Mouse (Mus musculus): ENCODE data around the gene Ptprcap.

Ptprcap gene

GRCm38 (mm10) chr19:4194021-4194724 lies 40.8 kb downstream of the Ptprcap start:
- no peak for DNase-seq (ENCODE audit: low spot score in 2 of 2)

DNA sequence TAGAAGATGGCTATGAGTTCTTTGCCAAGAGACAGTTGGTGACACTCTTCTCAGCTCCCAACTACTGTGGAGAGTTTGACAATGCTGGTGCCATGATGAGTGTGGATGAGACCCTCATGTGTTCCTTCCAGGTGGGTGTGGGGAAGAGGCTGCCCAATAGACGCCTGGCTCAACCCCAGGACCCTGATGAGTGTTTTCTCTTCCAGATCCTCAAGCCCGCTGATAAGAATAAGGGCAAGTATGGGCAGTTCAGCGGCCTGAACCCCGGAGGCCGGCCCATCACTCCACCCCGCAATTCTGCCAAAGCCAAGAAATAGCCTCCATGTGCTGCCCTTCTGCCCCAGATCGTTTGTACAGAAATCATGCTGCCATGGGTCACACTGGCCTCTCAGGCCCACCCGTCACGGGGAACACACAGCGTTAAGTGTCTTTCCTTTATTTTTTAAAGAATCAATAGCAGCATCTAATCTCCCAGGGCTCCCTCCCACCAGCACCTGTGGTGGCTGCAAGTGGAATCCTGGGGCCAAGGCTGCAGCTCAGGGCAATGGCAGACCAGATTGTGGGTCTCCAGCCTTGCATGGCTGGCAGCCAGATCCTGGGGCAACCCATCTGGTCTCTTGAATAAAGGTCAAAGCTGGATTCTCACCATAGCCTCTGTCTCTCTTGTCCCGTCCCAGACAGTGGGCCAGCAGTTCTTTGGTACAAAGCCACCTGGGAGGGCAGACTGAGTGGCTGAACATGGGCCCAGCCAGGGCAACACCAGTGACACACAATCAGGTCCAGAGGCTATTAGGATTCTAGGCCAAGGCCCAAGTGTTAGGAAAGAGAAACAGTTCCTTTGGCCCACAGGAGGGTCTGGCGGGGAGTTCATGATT lies 41.6 kb downstream of the Ptprcap start:
- no peak for DNase-seq (ENCODE audit: low spot score in 2 of 2)

DNA sequence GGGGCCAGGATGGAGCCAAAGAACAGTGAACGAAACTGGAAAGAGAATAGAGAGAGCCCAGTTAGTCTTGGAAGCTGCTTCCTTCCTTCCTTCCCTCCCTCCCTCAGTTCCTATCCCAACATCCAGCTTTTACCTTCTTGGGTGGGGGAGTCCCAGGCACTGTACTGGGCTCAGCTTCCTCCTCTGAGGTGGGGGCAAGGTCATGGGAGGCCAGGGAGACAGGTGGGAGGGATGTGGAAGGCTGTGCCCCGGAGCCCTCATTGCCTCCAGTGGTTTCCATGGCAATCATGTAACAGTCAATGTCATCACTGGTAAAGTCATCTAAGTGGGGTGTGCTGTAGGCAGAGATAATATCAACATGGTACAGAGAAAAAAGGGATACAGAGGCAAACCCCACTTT lies 42.6 kb downstream of the Ptprcap start:
- no peak for DNase-seq (ENCODE audit: low spot score in 2 of 2)

DNA sequence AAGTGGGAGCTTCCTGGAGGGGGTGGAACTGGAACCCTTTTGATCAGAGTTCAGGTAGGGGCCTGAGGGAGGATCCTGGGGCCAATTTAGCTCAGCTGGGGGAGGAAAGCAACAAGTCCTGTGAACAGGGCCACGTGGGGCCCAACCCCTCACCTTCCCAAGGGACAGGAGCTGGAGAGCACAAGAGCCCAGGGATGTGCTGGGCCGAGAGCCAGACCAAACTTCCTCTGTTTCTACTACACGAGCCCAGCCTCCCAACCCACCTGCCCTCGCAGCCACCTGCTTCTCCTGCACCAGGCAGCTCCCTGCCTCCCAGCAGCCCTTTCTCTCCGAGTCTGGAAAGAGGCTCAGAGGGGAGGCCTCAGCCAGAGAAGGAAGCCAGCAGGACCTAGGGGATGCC lies 43.1 kb downstream of the Ptprcap start:
- no peak for DNase-seq (ENCODE audit: low spot score in 2 of 2)

DNA sequence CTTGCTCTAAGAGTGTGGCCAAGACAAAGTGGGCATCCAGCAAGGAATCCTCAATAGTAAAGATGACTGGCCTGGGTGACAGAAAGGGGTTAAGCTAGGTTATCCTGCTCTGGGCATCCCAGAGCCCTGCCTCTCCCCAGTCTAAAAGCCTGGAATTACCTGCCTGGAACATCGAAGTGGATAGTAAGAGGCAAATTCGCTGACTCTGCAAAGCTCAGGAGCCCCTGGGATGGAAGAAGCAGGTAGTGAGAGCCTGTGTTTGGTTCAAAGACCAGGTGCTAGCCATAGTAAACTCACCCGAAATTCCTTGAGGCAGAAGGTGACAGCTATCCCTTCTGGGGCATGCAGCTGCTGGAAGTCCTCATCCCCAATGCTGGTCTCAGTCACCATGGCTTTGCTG lies 43.8 kb downstream of the Ptprcap start:
- DNase-seq (ENCODE audit: low spot score in 2 of 2), result no peak

DNA sequence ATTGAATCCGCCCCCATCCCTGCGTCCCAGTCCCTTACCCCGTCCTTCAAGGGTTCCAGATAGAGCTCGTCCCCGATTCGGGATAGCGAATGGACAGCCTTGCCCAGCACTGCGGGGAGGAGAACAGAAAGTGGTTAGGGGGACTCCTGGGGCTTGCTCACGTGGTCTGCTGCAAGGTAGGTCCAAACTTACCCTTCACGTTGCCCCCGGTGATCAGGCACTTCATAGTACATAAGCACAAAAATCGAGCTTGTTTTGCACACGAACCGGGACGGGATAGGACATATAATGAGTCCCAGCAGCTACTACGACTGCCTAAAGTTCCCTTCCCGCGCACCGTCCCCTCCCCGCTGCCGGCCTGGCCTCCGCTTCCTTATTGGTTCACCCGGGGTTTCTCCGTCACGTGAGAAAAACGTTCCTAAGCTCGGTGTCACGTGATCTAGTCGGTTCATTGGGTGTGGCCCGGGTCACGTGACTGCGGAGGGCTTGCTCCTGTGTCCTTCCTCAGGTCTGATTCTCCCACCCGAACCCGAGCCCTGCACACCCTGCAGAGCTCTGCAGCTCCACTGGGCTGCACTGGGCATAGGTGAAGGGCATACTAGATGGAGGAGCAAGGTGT lies 48.0 kb downstream of the Ptprcap start, which contains the start of gene Rad9a:
TSS of gene Rad9a (minus strand) at position 372 of the 619 bp plus-strand sequence.
- DNase-seq (ENCODE audit: low spot score in 2 of 2), result peak; percentile 92 to 97

DNA sequence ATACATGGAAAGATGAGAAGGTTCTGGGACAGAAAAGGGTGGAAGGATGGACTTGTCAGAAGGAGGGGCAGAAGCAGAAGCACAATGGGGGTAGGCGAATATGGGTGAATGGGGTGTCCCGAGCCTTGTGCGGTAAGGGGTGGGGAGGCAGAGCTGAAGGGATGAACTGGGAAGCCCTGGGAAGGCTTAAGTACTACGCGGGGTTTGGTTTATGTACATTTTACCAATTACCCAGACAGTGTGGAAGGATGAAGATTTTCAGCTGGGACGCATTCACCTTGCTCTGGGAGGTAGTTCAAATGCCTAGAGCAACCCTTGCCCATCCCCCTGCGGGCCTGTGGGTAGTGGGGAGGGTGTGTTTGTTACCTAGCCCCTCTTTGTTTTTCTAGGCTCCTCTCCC lies 48.7 kb downstream of the Ptprcap start:
- DNase-seq (ENCODE audit: low spot score in 2 of 2), result no peak

DNA sequence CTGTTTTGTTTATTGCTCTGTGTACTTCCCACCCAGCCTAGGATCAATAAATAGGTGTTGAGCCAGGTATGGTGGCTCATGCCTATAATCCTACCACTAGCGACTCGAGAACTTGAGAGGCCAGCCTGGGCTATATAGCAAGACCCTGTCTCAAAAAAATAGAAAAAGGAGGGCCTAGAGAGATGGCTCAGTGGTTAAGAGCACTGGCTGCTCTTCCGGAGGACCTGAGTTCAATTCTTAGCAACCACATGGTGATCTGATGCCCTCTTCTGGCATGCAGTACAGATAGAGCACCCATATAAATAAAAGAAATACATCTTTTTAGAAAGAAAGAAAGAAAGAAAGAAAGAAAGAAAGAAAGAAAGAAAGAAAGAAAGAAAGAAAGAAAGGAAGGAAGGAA lies 49.7 kb downstream of the Ptprcap start:
- DNase-seq (ENCODE audit: low spot score in 2 of 2), result no peak

GRCm38 (mm10) chr19:4203604-4204326 lies 50.4 kb downstream of the Ptprcap start:
- peak in 1 of 2 experiments; percentile 39 for DNase-seq (ENCODE audit: low spot score in 2 of 2)

DNA sequence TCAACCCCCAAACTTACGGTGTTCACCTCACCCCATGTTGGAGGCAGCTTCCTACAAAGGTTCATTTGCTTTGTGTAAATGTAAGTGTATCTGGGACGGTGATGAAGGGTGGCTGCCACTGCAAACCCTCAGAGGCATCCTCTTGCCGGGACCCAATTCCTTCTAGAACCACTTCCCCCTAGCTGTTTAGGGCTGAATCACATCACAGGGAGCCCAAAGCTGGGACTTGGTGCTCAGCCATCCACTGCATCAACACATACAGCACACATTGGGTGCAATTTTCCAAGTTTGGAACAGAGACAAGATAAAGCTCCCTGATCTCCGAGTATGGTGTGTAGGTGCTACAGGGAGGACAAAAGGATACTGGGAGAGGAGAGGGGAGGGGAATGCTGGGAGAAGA lies 51.5 kb downstream of the Ptprcap start:
- DNase-seq (ENCODE audit: low spot score in 2 of 2), result no peak

Data from left cerebral cortex, adult 9 months (tissue).